Mouse (Mus musculus): Measurements from ENCODE around the gene Dennd6b. TPM values are rescaled to one million over a fixed set of nuclear protein-coding genes. Genes with fewer than 3 reads are reported as not detected.

The Dennd6b gene
- polyA plus RNA-seq, 1 experiment from 2014 or later, result 14.8 TPM

DNA sequence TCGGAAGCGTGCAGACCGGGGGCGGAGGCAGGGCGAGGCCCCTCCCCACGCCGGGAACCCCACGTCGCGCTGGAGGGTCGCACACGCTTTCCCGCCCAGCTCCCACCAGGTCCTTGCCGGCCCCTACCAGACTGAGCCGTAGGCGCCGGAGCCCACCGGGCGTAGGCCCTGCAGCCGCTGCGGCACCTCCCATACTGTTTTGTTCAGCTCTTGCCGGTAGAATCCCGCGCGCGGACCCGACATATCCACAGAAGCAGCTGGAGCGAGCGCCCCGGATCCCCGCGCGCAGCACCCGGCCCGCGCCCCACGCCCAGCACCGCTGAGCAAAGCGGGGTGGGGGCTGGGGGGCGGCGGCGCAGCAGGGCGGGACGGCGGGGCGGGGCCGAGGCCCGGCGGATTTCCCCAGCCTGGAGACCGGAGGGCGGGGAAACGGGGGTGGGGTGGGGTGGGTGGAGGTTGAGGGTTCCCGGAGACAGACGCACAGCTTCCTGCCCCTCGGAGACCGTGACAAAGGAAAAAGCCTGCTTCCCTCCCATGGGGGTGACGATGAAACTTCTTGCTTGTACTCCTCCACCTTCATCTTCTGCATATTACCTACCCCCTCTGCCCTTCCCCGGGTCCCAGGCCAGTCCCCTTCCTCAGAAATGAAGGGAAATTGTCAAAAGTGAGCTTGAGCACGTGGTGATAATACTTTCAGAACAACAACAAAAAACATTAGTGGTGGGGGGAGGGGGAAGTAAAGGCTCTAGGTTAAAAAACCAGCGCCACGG lies 46.8 kb downstream of the Dennd6b start, which contains the start of gene Mapk11:
Gene Mapk11, minus strand, starts transcription at position 358 of the 770 bp plus-strand sequence.
- WGBS, result under 1% methylated on average over 48 of the region's 61 CpGs
- ATAC-seq (ENCODE audit: insufficient number of reproducible peaks, insufficient read depth, low FRiP score, low read depth), result peak; percentile 54
- H3K9ac ChIP-seq (ENCODE audit: low read length), result peak within 1 kb of the TSS; percentile 76
- peak within 1 kb of the TSS; percentile 96 for H3K4me2 ChIP-seq (ENCODE audit: low read length)
- H3K27ac ChIP-seq (replicated peaks in 1 of 2; ENCODE audit: control insufficient read depth in 1 of 2, insufficient read depth in 1 of 2, low read depth in 2 of 2, low read length in 2 of 2), result no peak within 1 kb of the TSS
- peak within 1 kb of the TSS; percentile 61 to 70 for H3K4me3 ChIP-seq (ENCODE audit: control insufficient read depth in 1 of 2, insufficient read depth in 1 of 2, low read depth in 1 of 2, low read length in 2 of 2)
- H3K9me3 ChIP-seq (ENCODE audit: control insufficient read depth, low read length), result no peaks in the 10 kb centered on the region
- peaks cover 9 to 19% of the 10 kb centered on the region in 2 experiments for H3K4me1 ChIP-seq (ENCODE audit: control insufficient read depth in 2 of 2, insufficient read depth in 2 of 2, low read length in 2 of 2)
- peaks cover 12% of the 10 kb centered on the region for H3K36me3 ChIP-seq (ENCODE audit: control insufficient read depth, insufficient read depth, low read length)
- peaks cover 48% of the 10 kb centered on the region for H3K27me3 ChIP-seq (ENCODE audit: control insufficient read depth, insufficient read depth, low read length)

DNA sequence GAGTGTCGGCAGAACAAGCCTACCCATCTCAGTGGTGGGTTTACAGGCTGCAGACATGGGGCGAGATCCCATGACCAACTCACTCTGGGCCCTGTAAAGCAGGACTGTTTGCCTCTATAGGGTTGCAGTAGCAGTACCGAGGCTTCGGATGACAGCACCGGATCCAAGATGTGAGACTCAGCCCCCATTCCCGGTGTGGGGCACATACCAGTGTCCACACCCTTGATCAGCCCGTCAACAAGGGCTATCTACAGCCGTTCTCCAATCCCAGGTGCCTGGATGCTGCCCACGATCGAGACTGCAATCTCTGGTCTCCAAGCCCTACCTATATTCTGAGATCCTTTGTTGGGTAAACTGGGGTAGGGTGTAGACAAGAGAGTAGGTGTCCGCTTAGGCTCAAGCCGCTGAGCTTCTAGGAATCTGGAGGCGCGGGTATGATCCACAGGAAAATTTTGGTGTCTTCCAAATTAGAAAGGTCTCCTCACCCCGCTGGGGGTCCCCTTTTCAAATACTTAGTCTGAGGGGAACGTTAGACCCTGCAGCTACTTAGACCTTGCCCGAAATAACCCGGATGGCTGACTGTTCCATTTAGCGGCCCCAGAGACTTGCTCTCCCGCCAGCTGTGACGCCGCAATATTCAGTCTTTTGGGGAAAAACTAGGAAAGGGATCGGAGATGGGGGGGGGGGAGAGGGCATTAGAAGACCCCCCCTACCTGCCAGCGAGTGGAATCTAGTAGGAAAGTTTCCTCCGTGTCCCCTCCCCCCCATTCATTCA lies 47.6 kb downstream of the Dennd6b start:
- Histone ChIP-seq H3K4me1 (ENCODE audit: control insufficient read depth in 2 of 2, insufficient read depth in 2 of 2, low read length in 2 of 2) (peaks cover 9 to 19% of the 10 kb centered on the region in 2 experiments), H3K36me3 (ENCODE audit: control insufficient read depth, insufficient read depth, low read length) (peaks cover 4% of the 10 kb centered on the region), H3K4me3 (ENCODE audit: control insufficient read depth in 1 of 2, insufficient read depth in 1 of 2, low read depth in 1 of 2, low read length in 2 of 2) (peak overlapping the region; percentile 61 to 70), H3K9ac (ENCODE audit: low read length) (peak overlapping the region; percentile 76), H3K9me3 (ENCODE audit: control insufficient read depth, low read length) (no peaks in the 10 kb centered on the region), H3K27me3 (ENCODE audit: control insufficient read depth, insufficient read depth, low read length) (peaks cover 48% of the 10 kb centered on the region), H3K4me2 (ENCODE audit: low read length) (peak overlapping the region; percentile 96), H3K27ac (replicated peaks in 1 of 2; ENCODE audit: control insufficient read depth in 1 of 2, insufficient read depth in 1 of 2, low read depth in 2 of 2, low read length in 2 of 2) (no peak overlapping the region)
- ATAC-seq (ENCODE audit: insufficient number of reproducible peaks, insufficient read depth, low FRiP score, low read depth), result no peak
- 5% methylated on average over 24 of the region's 25 CpGs for WGBS

DNA sequence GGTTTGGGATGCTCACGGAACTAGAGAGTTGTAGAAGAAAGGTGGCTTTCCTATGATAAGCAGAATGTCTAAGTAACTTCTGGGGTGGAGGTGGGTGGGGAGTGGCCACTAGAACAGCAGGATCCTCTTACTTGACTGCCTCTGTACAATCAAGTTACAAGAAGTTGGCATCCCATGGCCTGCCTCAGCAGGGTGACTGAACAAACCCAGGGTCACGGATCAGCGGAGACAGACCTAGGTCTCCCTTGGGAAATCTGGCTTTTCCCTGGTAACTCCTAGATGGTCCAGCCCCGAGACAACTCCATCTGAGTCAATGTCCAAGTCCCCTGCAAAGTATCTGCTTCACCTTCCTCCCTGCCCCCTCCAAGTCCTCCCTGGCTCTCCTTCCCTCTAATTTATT lies 48.4 kb downstream of the Dennd6b start:
- H3K36me3 ChIP-seq (ENCODE audit: control insufficient read depth, insufficient read depth, low read length), result no peaks in the 10 kb centered on the region
- 62% methylated on average over 4 of the region's 4 CpGs for WGBS
- peaks cover 9 to 19% of the 10 kb centered on the region in 2 experiments for H3K4me1 ChIP-seq (ENCODE audit: control insufficient read depth in 2 of 2, insufficient read depth in 2 of 2, low read length in 2 of 2)
- no peaks in the 10 kb centered on the region for H3K9me3 ChIP-seq (ENCODE audit: control insufficient read depth, low read length)
- no peak for ATAC-seq (ENCODE audit: insufficient number of reproducible peaks, insufficient read depth, low FRiP score, low read depth)
- no peak overlapping the region for H3K4me2 ChIP-seq (ENCODE audit: low read length)
- H3K27ac ChIP-seq (replicated peaks in 1 of 2; ENCODE audit: control insufficient read depth in 1 of 2, insufficient read depth in 1 of 2, low read depth in 2 of 2, low read length in 2 of 2), result no peak overlapping the region
- H3K9ac ChIP-seq (ENCODE audit: low read length), result no peak overlapping the region
- peaks cover 52% of the 10 kb centered on the region for H3K27me3 ChIP-seq (ENCODE audit: control insufficient read depth, insufficient read depth, low read length)
- no peak overlapping the region for H3K4me3 ChIP-seq (ENCODE audit: control insufficient read depth in 1 of 2, insufficient read depth in 1 of 2, low read depth in 1 of 2, low read length in 2 of 2)

DNA sequence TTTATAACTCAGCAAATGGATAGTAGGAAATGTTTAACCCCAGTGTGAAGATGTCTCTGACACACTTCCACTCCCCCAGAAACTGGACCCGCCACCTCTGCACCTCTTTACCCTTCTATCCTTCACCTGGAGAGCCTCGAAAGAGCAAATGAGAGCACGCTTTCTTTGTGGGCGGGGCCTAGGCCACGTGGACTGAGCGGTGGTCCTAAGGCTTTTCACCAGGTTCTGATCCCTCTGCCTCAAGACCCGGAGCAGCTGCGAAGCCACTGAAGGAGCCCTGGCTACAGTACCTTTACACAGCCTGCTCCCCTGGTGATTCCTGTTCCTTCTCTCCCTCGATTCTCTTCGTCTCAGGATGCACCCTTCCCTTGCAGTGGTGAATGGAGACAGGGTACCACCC lies 48.8 kb downstream of the Dennd6b start:
- Histone ChIP-seq H3K27me3 (ENCODE audit: control insufficient read depth, insufficient read depth, low read length) (peaks cover 52% of the 10 kb centered on the region), H3K9me3 (ENCODE audit: control insufficient read depth, low read length) (no peaks in the 10 kb centered on the region), H3K9ac (ENCODE audit: low read length) (no peak overlapping the region), H3K4me1 (ENCODE audit: control insufficient read depth in 2 of 2, insufficient read depth in 2 of 2, low read length in 2 of 2) (peaks cover 9 to 19% of the 10 kb centered on the region in 2 experiments), H3K4me2 (ENCODE audit: low read length) (peak overlapping the region; percentile 52; the same call in 1 of the 2 replicates), H3K27ac (replicated peaks in 1 of 2; ENCODE audit: control insufficient read depth in 1 of 2, insufficient read depth in 1 of 2, low read depth in 2 of 2, low read length in 2 of 2) (no peak overlapping the region), H3K4me3 (ENCODE audit: control insufficient read depth in 1 of 2, insufficient read depth in 1 of 2, low read depth in 1 of 2, low read length in 2 of 2) (no peak overlapping the region), H3K36me3 (ENCODE audit: control insufficient read depth, insufficient read depth, low read length) (no peaks in the 10 kb centered on the region)
- ATAC-seq (ENCODE audit: insufficient number of reproducible peaks, insufficient read depth, low FRiP score, low read depth), result no peak
- WGBS, result 24% methylated on average over 10 of the region's 10 CpGs

DNA sequence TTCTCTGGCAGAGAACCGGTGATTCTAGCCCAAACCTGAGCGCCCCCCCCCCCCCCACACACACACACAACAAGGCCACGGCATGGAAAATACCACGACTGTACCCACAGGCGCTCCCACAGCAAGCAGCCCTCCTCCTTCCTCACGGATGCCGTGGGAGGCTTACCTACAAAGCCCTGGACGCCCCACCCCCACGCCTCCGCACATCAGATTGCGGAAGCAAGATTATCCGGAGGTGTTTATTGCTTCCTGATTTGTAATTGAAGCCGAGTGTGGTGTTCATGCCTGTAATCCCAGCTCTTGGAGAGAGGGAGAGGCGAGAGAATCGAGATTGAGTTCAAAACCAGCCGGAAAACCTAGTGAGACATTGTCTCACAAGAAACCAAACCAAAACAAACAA lies 49.3 kb downstream of the Dennd6b start:
- Histone ChIP-seq H3K27me3 (ENCODE audit: control insufficient read depth, insufficient read depth, low read length) (peaks cover 57% of the 10 kb centered on the region), H3K9me3 (ENCODE audit: control insufficient read depth, low read length) (no peaks in the 10 kb centered on the region), H3K36me3 (ENCODE audit: control insufficient read depth, insufficient read depth, low read length) (no peaks in the 10 kb centered on the region), H3K4me2 (ENCODE audit: low read length) (peak overlapping the region; percentile 52), H3K9ac (ENCODE audit: low read length) (no peak overlapping the region), H3K4me1 (ENCODE audit: control insufficient read depth in 2 of 2, insufficient read depth in 2 of 2, low read length in 2 of 2) (peaks cover 9 to 19% of the 10 kb centered on the region in 2 experiments), H3K27ac (replicated peaks in 1 of 2; ENCODE audit: control insufficient read depth in 1 of 2, insufficient read depth in 1 of 2, low read depth in 2 of 2, low read length in 2 of 2) (no peak overlapping the region), H3K4me3 (ENCODE audit: control insufficient read depth in 1 of 2, insufficient read depth in 1 of 2, low read depth in 1 of 2, low read length in 2 of 2) (peak overlapping the region in 1 of 2 experiments; percentile 25; a peak in 2 of 4 replicates)
- 10% methylated on average over 16 of the region's 16 CpGs for WGBS
- no peak for ATAC-seq (ENCODE audit: insufficient number of reproducible peaks, insufficient read depth, low FRiP score, low read depth)

DNA sequence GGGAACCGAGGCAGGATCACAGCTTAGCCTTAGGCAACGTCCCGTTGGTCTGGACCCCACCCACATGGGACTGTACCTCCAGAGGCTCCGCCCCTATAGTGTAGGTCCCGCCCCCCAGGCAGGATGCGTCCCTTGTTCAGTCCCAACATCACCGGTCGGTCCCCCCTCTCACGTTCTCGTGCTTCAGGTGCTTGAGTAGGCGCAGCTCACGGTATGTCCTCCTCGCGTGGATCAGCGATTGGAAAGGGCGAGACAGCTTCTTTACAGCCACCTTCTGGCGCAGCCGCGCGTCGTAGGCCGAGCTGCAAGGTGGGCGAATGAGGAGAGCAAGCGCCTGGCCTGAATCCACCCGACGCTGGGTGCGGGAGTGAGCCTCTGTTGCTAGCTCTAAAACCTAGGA lies 49.8 kb downstream of the Dennd6b start:
- peaks cover 59% of the 10 kb centered on the region for H3K27me3 ChIP-seq (ENCODE audit: control insufficient read depth, insufficient read depth, low read length)
- H3K27ac ChIP-seq (replicated peaks in 1 of 2; ENCODE audit: control insufficient read depth in 1 of 2, insufficient read depth in 1 of 2, low read depth in 2 of 2, low read length in 2 of 2), result no peak overlapping the region
- WGBS, result 3% methylated on average over 27 of the region's 27 CpGs
- 0 out of 2 replicates have a peak, but pooled peaks have one; percentile 4 for ATAC-seq (ENCODE audit: insufficient number of reproducible peaks, insufficient read depth, low FRiP score, low read depth)
- H3K36me3 ChIP-seq (ENCODE audit: control insufficient read depth, insufficient read depth, low read length), result no peaks in the 10 kb centered on the region
- H3K4me3 ChIP-seq (ENCODE audit: control insufficient read depth in 1 of 2, insufficient read depth in 1 of 2, low read depth in 1 of 2, low read length in 2 of 2), result peak overlapping the region; percentile 12 to 25
- H3K4me1 ChIP-seq (ENCODE audit: control insufficient read depth in 2 of 2, insufficient read depth in 2 of 2, low read length in 2 of 2), result peaks cover 9 to 19% of the 10 kb centered on the region in 2 experiments
- peak overlapping the region; percentile 52 for H3K4me2 ChIP-seq (ENCODE audit: low read length)
- H3K9me3 ChIP-seq (ENCODE audit: control insufficient read depth, low read length), result no peaks in the 10 kb centered on the region
- peak overlapping the region; percentile 16; the same call in 1 of the 2 replicates for H3K9ac ChIP-seq (ENCODE audit: low read length)

DNA sequence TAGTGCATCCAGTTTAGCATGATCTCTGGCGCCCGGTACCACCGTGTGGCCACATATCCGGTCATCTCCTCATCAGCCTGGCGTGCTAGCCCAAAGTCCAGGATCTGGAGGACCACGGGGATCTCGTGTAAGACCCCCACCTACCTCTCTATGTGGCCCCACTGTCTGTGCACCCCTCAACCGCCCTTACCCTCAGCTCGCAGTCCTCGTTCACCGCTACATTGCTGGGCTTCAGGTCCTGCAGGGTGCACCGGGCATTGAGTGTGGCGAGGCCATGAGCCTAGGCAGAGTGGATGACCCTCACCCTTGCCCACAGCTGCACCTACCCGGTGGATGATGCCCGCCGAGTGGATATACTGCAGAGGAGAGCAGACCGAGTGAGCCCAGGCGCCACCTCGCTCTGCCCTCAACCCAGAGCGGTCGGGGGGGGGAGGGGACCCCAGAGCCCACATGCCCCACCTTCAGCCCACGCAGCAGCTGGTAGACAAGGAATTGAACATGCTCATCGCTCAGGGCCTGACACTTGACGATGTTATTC lies 50.4 kb downstream of the Dennd6b start:
- H3K27ac ChIP-seq (replicated peaks in 1 of 2; ENCODE audit: control insufficient read depth in 1 of 2, insufficient read depth in 1 of 2, low read depth in 2 of 2, low read length in 2 of 2), result no peak overlapping the region
- H3K9me3 ChIP-seq (ENCODE audit: control insufficient read depth, low read length), result no peaks in the 10 kb centered on the region
- H3K27me3 ChIP-seq (ENCODE audit: control insufficient read depth, insufficient read depth, low read length), result peaks cover 66% of the 10 kb centered on the region
- peak overlapping the region in 1 of 2 experiments; percentile 25; a peak in 1 of 4 replicates for H3K4me3 ChIP-seq (ENCODE audit: control insufficient read depth in 1 of 2, insufficient read depth in 1 of 2, low read depth in 1 of 2, low read length in 2 of 2)
- WGBS, result 71% methylated on average over 23 of the region's 24 CpGs
- H3K36me3 ChIP-seq (ENCODE audit: control insufficient read depth, insufficient read depth, low read length), result no peaks in the 10 kb centered on the region
- H3K4me2 ChIP-seq (ENCODE audit: low read length), result no peak overlapping the region
- peaks cover 11 to 21% of the 10 kb centered on the region in 2 experiments for H3K4me1 ChIP-seq (ENCODE audit: control insufficient read depth in 2 of 2, insufficient read depth in 2 of 2, low read length in 2 of 2)
- no peak overlapping the region for H3K9ac ChIP-seq (ENCODE audit: low read length)
- no peak for ATAC-seq (ENCODE audit: insufficient number of reproducible peaks, insufficient read depth, low FRiP score, low read depth)
